Mouse (Mus musculus) MEL (cell line): ENCODE measurements around the gene Ggcx. TPM values are rescaled to one million over a fixed set of nuclear protein-coding genes. Genes with fewer than 3 reads are reported as not detected.
A peak's percentile ranks its signal among the peaks of the same experiment; 100 is the strongest.

Experiments used
- DNase-seq: peaks from one replicate; pipeline ENCODE4 v3.0.0; 2011; ENCODE audit warnings: low read depth, low spot score
- H3K27ac ChIP-seq: 2 replicates; pipeline ENCODE4 v1.5.1; 2012; ENCODE audit warnings: low read depth, mild to moderate bottlenecking, control low read depth, low read length, moderate library complexity; ENCODE audit not compliant: control insufficient read depth
- H3K27me3 ChIP-seq, 2 experiments: fragments of 150-350 bp in 1 of 2; sonication (generic) in 1 of 2; 2 replicates each; pipeline ENCODE4 v1.6.1; 2012; ENCODE audit warnings: low read length in 2 of 2, mild to moderate bottlenecking in 2 of 2, improper control_type of control experiment in 1 of 2, moderate library complexity in 1 of 2; ENCODE audit not compliant: insufficient read depth in 2 of 2, control insufficient read depth in 1 of 2
- H3K36me3 ChIP-seq, 2 experiments: 2 replicates each; pipeline ENCODE4 v1.6.1; 2012 to 2014; ENCODE audit warnings: low read length in 2 of 2, improper control_type of control experiment in 1 of 2, inconsistent platforms in 1 of 2, mild to moderate bottlenecking in 1 of 2; ENCODE audit not compliant: insufficient read depth in 2 of 2, control insufficient read depth in 1 of 2
- H3K4me1 ChIP-seq, 2 experiments: fragments of 150-350 bp in 1 of 2; sonication (generic) in 1 of 2; 2 replicates each; pipeline ENCODE4 v1.6.1; 2012; ENCODE audit warnings: low read length in 2 of 2, improper control_type of control experiment in 1 of 2, mild to moderate bottlenecking in 1 of 2; ENCODE audit not compliant: insufficient read depth in 2 of 2, control insufficient read depth in 1 of 2
- H3K4me3 ChIP-seq, 2 experiments: fragments of 150-350 bp in 1 of 2; sonication (generic) in 1 of 2; 2 replicates each; pipeline ENCODE4 v1.5.1; 2012; ENCODE audit warnings: low read depth in 2 of 2, low read length in 2 of 2, mild to moderate bottlenecking in 2 of 2, moderate library complexity in 2 of 2, control low read depth in 1 of 2, improper control_type of control experiment in 1 of 2; ENCODE audit not compliant: control insufficient read depth in 1 of 2, insufficient read depth in 1 of 2
- H3K79me2 ChIP-seq: 2 replicates; pipeline ENCODE4 v1.6.1; 2012; ENCODE audit warnings: mild to moderate bottlenecking, low read length, moderate library complexity; ENCODE audit not compliant: control insufficient read depth, poor library complexity, insufficient read depth
- H3K9ac ChIP-seq: 2 replicates; pipeline ENCODE4 v1.6.1; 2012; ENCODE audit warnings: low read depth, mild to moderate bottlenecking, control low read depth, low read length, moderate library complexity; ENCODE audit not compliant: control insufficient read depth, poor library complexity, severe bottlenecking
- H3K9me3 ChIP-seq: fragments of 150-350 bp; sonication (generic); replicated peaks from 2 replicates; pipeline ENCODE4 v1.6.1; 2012; ENCODE audit warnings: mild to moderate bottlenecking, low read length, improper control_type of control experiment, moderate library complexity; ENCODE audit not compliant: insufficient read depth
- CHD1 ChIP-seq: IDR thresholded peaks from 2 replicates; pipeline ENCODE4 v1.6.1; 2012; ENCODE audit warnings: low read depth, mild to moderate bottlenecking, inconsistent platforms, low read length, improper control_type of control experiment
- CTCF ChIP-seq, 3 experiments: IDR thresholded peaks in 2 of 3; conservative IDR thresholded peaks in 1 of 3; 2 replicates each; pipeline ENCODE4 v1.5.1; 2011 to 2012; ENCODE audit warnings: low read length in 3 of 3, low read depth in 2 of 3, mild to moderate bottlenecking in 2 of 3, improper control_type of control experiment in 1 of 3, inconsistent platforms in 1 of 3, mixed read lengths in 1 of 3, moderate library complexity in 1 of 3; ENCODE audit not compliant: control insufficient read depth in 1 of 3, insufficient read depth in 1 of 3, poor library complexity in 1 of 3, severe bottlenecking in 1 of 3
- GATA1 ChIP-seq: IDR thresholded peaks from 2 replicates; pipeline ENCODE4 v1.6.1; 2011; ENCODE audit warnings: low read depth, low read length, improper control_type of control experiment
- POLR2A ChIP-seq, 2 experiments: IDR thresholded peaks; 2 replicates each; pipeline ENCODE4 v1.6.1; 2011 to 2012; ENCODE audit warnings: low read length in 2 of 2, mild to moderate bottlenecking in 2 of 2, control low read depth in 1 of 2, improper control_type of control experiment in 1 of 2, low read depth in 1 of 2, moderate library complexity in 1 of 2; ENCODE audit not compliant: control insufficient read depth in 1 of 2, insufficient read depth in 1 of 2, poor library complexity in 1 of 2
- POLR2AphosphoS5 ChIP-seq: IDR thresholded peaks from 2 replicates; pipeline ENCODE4 v1.6.1; 2012; ENCODE audit warnings: low read depth, borderline replicate concordance, mild to moderate bottlenecking, inconsistent platforms, low read length, moderate library complexity, mixed read lengths
- RAD21 ChIP-seq: IDR thresholded peaks from 2 replicates; pipeline ENCODE4 v1.6.1; 2011; ENCODE audit warnings: mild to moderate bottlenecking, low read depth, low read length, improper control_type of control experiment
- TAL1 ChIP-seq: IDR thresholded peaks from 2 replicates; pipeline ENCODE4 v1.6.1; 2012; ENCODE audit warnings: mild to moderate bottlenecking, inconsistent platforms, low read length, moderate library complexity, mixed read lengths
- UBTF ChIP-seq: IDR thresholded peaks from 2 replicates; pipeline ENCODE4 v1.6.1; 2012; ENCODE audit warnings: low read depth, mild to moderate bottlenecking, inconsistent platforms, low read length, improper control_type of control experiment, moderate library complexity, borderline replicate concordance; ENCODE audit not compliant: insufficient read depth
- ZC3H11A ChIP-seq: IDR thresholded peaks from 2 replicates; pipeline ENCODE4 v1.6.1; 2012; ENCODE audit warnings: low read depth, mild to moderate bottlenecking, inconsistent platforms, low read length, improper control_type of control experiment
- ZNF384 ChIP-seq: IDR thresholded peaks from 2 replicates; pipeline ENCODE4 v1.6.1; 2012; ENCODE audit warnings: low read depth, mild to moderate bottlenecking, inconsistent platforms, low read length, improper control_type of control experiment
- polyA plus RNA-seq, 2 experiments: library from polyadenylated mRNA; stranded (reverse) in 1 of 2; unstranded in 1 of 2; fragments of >175 nt in 1 of 2; fragments of >200 nt in 1 of 2; gene quantifications; 2 replicates each; pipeline versions ENCODE4 v1.2.1 to v1.2.4; 2012; ENCODE audit warnings: low replicate concordance in 2 of 2, low read depth in 1 of 2; ENCODE audit not compliant: insufficient read length in 2 of 2, insufficient read depth in 1 of 2, missing spikeins in 1 of 2
- total RNA-seq: library from RNA; depleted of rRNA; stranded (reverse); fragments of 300-350 nt; gene quantifications from 2 replicates; pipeline ENCODE4 v1.2.3, GENCODE M21; 2012

The Ggcx gene
- total and polyA plus RNA-seq, 3 experiments = 5.2 to 5.4 TPM; not detected in 1

GRCm38 (mm10) chr6:72389941-72390771, 24.0 kb upstream of the Ggcx start, which contains the start of gene Vamp8:
TSS of gene Vamp8 (minus strand) at chr6:72390703.
- peak within 1 kb of the TSS; percentile 71 to 77 for H3K4me3 ChIP-seq
- no peaks in the 10 kb centered on the region for H3K27me3 ChIP-seq
- H3K36me3 ChIP-seq = peaks cover 2 to 48% of the 10 kb centered on the region in 2 experiments; a peak in 3 of 4 replicates
- H3K9ac ChIP-seq = peak within 1 kb of the TSS; percentile 96
- H3K9me3 ChIP-seq = no peaks in the 10 kb centered on the region
- peak within 1 kb of the TSS; percentile 99 for H3K27ac ChIP-seq
- TF ChIP-seq GATA1 (no peak), POLR2A (IDR thresholded peaks at IDR 0.05; ENCODE audit: control insufficient read depth in 1 of 2, insufficient read depth in 1 of 2, low read depth in 1 of 2, low read length in 2 of 2, poor library complexity in 1 of 2) (peak; percentile 72 to 73; a peak in 3 of 4 replicates), TAL1 (no peak), POLR2AphosphoS5 (peak; percentile 8; the same call in 1 of the 2 replicates), UBTF (0 out of 2 replicates have a peak, but pooled peaks have one; percentile 54), CHD1 (no peak), ZC3H11A (no peak)
- H3K79me2 ChIP-seq = peaks cover 60% of the 10 kb centered on the region
- peak; percentile 83 for DNase-seq
- H3K4me1 ChIP-seq = peaks cover 0 to 48% of the 10 kb centered on the region in 2 experiments; a peak in 3 of 4 replicates

GRCm38 (mm10) chr6:72390795-72391521, 23.1 kb upstream of the Ggcx start:
- Histone ChIP-seq H3K4me1 (peaks cover 0 to 47% of the 10 kb centered on the region in 2 experiments; a peak in 3 of 4 replicates), H3K36me3 (peaks cover 0 to 40% of the 10 kb centered on the region in 2 experiments; a peak in 2 of 4 replicates), H3K9me3 (no peaks in the 10 kb centered on the region), H3K27me3 (no peaks in the 10 kb centered on the region)
- TF ChIP-seq ZNF384 (no peak), POLR2A (IDR thresholded peaks at IDR 0.05; ENCODE audit: control insufficient read depth in 1 of 2, insufficient read depth in 1 of 2, low read depth in 1 of 2, low read length in 2 of 2, poor library complexity in 1 of 2) (peak; percentile 18 to 66), GATA1 (no peak), CTCF (IDR thresholded peaks at IDR 0.05 in 2 of 3, conservative IDR thresholded peaks at IDR 0.05 in 1 of 3; ENCODE audit: control insufficient read depth in 1 of 3, insufficient read depth in 1 of 3, low read depth in 2 of 3, low read length in 3 of 3, poor library complexity in 1 of 3, severe bottlenecking in 1 of 3) (peak in 1 of 3 experiments; percentile 33; a peak in 1 of 6 replicates), RAD21 (no peak), UBTF (no peak)
- TF ChIP-seq, all 39 proteins: peak for 2
- DNase-seq = peak; percentile 79
- H3K79me2 ChIP-seq = peaks cover 55% of the 10 kb centered on the region
- peak overlapping the region; percentile 96 for H3K9ac ChIP-seq
- H3K4me3 ChIP-seq = peak overlapping the region; percentile 71 to 77
- peak overlapping the region; percentile 99 for H3K27ac ChIP-seq
